Mouse (Mus musculus): ENCODE measurements around the gene Tom1l2. TPM values are rescaled to one million over a fixed set of nuclear protein-coding genes. Genes with fewer than 3 reads are reported as not detected.

Gene Tom1l2
- polyA plus RNA-seq, 1 experiment: 187 TPM

DNA sequence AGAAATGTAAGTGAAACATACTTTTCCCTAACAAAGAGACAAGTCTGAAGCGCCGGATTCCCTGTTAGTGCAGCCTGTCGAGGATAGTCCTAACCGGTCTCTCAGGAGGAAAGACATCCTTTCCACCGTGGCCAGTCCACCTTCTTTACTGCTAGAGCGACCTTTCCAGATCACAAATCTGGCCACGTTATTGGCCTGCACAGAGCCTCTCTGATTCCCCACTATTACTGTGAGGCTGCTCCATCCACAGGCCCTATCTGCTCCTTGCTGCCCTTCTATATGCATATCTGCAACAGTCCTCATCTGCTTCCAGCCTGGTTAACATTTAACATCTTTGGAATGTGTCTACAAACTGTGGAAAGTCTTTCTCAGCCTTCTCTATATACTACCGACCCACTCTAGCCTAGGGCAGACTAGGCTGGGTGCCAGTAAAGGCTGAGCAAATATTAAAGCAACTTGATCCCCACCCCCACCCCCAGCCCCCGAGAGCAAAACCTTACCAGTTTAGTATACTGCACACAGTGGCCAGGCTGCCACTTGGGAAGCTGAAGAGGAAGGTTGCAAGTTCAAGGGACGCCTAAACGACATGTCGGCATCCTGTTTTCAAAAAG, 44.1 kb downstream of the Tom1l2 start:
- DNase-seq (ENCODE audit: extremely low spot score in 1 of 2, low spot score in 1 of 2): no peak

DNA sequence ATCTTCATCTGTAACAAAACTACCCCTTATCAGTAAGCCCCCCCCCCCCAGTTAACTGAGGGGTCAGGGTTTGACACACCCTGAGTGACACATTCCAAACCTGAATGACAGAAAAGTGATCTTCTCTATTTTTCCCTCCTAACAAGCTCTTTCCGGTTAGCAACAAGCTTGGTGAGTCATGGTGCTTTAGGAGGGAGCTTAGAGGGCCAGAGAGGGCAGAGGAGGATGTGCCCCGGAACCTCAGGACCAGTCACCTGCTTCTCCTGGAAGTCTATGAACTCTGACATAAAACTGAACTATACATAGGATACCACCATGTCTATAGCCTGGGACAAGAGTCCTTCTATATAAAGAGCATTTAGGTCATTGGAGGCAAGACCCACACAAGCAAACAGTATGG, 44.6 kb downstream of the Tom1l2 start:
- DNase-seq (ENCODE audit: extremely low spot score in 1 of 2, low spot score in 1 of 2): no peak

DNA sequence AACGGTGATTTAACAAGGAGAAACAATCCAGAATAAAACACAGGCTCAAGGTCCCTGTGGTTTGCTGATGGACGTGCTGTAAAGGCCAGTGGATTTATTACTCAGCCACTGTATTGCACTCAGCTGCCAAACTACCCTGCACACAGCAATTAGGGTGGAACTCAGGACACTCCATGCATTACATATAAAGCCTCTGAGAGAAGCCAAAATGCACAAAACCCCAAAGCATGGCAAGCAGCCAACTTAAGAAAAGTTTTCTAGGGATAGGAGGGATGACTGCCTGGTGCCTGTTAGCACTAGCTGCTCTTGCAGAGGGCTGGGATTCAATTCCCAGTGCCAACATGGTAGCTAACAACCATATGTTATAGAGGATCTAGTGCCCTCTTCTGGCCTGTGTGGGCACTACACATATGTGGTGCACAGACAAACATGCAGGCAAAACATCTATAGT, 45.3 kb downstream of the Tom1l2 start:
- no peak for DNase-seq (ENCODE audit: extremely low spot score in 1 of 2, low spot score in 1 of 2)

DNA sequence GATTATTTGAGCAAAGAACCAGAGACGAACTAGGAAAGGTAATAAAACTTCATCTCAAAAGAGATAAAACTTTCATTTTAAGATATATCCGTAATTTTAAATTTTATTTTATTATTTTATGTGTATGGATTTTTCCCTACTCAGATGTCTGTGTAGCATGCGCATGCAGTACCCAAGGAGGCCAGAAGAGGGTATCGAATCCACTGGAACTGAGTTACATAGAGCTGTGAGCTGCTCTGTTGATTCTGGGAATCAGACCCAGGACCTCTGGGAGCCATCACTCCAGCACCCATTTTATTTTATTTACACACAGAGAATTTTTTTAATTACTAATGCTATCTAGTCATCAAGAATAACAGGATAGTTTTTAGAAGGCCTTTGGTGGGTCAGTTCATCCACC, 45.9 kb downstream of the Tom1l2 start:
- DNase-seq (ENCODE audit: extremely low spot score in 1 of 2, low spot score in 1 of 2): no peak

DNA sequence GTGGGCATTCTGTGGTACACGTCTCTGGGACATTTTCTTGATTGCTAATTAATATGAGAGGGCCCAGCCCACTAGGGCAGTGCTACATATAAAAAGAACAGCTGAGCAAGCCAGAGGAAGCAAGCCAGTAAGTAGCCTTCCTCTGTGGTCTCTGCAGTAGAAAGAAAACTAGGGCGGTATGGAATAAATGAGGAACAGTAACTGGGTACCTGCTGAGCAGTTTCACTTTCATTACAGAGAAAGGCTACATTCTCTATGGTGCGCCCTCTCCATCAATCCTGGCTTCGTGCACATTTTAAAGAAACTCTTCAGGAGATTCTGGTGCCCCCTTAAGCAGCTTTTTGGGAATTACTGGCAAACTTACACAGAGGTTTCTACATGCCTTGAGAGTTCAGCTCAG, 47.1 kb downstream of the Tom1l2 start:
- no peak for DNase-seq (ENCODE audit: extremely low spot score in 1 of 2, low spot score in 1 of 2)

DNA sequence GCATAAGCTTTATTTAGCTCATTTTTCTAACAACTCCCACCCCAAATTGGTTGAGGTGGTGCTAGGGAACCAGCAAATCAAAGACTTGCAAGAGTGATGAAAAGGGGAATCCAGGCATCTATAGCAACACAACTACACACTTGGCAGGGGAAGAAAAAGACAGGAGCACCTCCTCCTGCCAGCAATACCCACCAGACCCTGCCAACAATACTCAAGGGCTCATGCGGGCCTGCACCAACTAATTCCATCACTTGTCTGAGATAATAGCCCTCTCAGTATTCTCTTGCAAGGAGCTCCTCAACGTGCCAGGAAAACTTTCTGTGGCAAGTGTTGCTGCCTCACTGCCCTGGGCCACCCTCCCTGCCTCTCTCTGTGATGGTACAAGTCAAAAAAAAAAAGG, 49.2 kb downstream of the Tom1l2 start:
- DNase-seq (ENCODE audit: extremely low spot score in 1 of 2, low spot score in 1 of 2): no peak

DNA sequence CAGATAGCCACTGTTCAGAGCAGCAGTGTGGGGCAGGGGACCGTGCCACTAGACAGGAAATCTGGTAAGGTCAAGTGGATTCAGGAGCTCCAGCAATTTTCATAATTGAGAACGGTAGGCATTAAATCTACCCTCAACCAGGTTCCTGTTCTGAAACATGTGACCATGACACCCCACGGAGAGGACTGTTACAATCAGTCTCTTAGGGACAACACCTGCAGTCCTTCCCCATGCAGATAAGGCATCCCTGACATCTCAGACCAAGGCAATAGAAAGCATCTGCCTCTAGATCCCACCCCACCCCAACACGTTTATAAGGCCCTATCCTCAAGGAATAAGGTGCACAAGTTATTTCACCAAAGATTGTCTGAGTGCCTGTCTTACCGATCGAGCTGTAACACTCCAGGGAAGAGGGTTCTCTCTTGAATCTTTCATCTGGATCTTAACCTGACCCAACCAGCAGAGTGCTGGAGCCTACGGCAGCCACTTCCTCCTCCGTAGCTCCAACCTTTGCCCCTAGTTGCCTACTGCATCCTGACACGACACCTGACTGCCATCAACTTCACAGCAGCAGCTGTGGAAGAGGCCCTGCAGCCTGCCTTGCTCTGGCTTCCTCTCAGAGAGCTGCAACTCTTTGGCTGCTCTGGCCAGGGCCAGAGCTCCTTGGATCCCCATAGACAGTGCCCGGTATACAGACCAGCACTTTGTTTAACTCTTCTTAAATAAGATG, 50.2 kb downstream of the Tom1l2 start:
- DNase-seq (ENCODE audit: extremely low spot score in 1 of 2, low spot score in 1 of 2): no peak

DNA sequence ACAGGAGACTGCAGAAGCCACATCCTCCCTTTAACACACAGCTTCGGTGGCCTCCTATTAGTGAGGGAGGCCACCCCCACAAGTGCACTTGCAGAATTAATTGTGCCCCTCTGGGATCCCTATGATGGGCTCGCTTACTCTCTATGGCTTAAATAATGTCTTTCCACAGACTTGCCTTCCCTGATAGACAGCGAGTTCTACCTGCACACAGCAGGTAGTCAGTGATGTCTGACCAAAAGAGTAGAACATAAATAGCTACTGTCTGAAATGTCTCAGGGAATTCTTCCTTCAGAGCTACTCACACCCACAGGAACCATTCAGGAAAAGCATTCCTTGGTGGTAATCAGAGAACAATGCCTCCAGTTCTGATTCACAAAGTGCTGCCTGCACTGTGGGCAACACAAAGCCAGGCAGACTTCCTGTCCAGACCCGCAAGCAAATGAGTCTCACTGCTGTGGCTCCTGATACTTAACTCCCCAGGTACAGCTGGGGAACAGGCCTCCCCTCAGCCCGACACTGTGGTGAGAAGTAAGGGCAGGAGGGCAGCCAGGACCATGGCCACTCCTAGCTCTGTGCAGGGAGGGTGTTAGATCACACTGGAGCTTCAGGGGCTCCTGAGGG, 51.0 kb downstream of the Tom1l2 start:
- no peak for DNase-seq (ENCODE audit: extremely low spot score in 1 of 2, low spot score in 1 of 2)

DNA sequence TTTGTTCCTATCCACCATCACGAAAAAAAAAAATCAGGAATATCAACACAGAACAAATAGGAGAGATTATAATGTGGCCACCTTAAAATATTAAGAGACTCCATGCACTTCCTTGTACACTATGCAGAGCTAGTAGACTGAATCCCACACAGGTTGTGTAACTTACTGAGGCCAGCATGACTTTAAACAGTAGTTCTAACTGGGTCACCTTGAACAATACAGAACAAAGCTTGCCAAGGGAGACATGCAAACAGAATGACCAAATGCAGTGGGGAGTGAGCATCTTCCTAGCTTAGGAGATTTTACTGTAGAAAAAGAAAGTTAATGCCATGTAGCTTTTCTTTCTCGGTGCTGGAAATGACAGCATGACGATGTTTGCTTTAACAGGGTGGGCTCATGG, 52.4 kb downstream of the Tom1l2 start:
- DNase-seq (ENCODE audit: extremely low spot score in 1 of 2, low spot score in 1 of 2): no peak

DNA sequence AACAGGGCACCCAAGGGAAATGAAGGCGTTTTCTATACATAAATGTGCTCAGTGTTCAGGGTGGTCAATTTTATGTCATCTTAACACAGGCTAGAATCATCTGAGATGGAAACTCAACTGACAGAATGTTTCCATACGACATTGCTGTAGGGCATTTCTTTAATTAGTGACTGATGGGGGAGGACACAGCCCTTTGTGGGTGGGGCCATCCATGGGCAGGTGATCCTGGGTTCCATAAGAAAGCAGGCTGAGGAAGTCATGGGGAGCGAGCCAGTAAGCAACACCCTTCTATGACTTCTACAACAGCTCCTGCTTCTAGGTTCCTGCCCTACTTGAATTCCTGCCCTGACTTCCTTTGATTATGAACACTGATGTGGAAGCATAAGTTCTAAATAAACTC, 54.9 kb downstream of the Tom1l2 start:
- no peak for DNase-seq (ENCODE audit: extremely low spot score in 1 of 2, low spot score in 1 of 2)

DNA sequence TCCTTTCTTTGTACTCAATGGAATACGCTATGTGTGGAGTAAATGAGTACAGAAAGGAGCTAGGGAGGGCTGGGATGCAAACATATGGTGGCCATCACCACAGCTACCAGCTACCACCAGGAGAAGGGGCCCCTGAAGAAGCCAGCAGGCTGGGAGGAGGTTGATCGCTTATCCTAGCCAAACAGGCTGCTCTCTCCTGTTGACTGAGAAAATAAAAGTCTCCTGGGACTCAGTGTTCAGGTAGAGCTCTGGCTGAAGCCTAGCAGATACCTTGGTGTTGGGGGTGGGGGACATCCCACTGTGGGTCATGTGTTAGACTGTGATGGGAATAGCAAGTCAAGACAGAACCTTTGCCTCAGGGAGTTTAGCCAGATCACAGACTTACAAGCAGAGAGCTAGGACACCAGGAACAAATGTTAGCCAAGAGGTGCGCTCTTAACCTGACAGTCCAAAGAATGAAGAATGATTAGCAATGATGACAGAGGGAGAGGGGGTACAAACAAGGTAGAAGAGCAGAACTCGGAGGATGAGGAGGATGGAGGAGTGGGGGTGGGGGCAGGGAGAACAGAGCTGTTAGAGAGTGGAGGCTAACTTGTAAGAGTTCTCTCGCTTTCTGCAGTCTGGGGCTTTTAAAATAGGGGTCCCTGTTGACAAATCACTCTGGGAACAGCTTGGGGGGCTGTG, 57.9 kb downstream of the Tom1l2 start:
- DNase-seq (ENCODE audit: extremely low spot score in 1 of 2, low spot score in 1 of 2): no peak

DNA sequence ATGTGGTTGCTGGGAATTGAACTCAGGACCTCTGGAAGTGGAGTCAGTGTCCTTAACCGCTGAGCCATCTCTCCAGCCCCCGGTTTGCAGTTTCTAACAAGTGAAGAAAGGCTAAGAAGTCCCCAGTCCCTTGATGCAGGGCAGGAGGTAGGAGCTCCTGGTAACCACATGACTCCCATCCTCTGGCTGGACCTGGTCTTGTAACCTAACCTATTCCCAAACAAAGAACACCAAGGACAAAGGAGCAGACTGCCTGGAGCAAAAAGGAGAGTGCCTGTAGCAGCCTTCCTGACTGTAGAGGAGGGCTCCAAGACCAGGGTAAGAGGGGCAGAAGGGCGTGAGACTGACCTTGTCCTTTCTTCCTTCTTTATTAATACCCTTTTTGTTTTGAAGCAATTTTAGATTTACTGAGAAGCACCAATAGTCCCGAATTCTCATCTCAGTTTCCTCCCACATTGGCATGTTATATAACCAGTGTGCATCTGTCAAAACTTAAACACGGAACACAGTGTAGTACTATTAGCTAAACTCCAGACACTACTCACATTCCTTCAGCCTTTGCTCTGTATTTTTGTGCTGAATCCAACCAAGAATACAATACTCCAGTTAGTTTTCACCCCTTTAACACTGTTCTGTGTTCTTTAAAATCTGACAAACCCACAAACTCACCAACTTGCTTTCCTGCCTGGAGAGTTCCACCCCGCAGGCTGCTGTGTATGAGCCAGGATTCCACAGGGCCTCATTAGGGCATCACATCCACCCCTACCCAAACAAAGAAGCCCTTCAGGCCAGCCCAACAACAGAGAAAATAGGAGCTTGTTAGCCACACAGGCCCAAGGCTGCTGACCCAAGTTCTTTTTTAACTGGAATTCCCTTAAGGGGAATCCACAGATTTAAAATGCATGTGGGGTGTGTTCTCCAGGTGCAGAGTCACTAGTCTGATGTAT, 58.7 kb downstream of the Tom1l2 start:
- peak in 1 of 2 experiments; percentile 67 for DNase-seq (ENCODE audit: extremely low spot score in 1 of 2, low spot score in 1 of 2)

DNA sequence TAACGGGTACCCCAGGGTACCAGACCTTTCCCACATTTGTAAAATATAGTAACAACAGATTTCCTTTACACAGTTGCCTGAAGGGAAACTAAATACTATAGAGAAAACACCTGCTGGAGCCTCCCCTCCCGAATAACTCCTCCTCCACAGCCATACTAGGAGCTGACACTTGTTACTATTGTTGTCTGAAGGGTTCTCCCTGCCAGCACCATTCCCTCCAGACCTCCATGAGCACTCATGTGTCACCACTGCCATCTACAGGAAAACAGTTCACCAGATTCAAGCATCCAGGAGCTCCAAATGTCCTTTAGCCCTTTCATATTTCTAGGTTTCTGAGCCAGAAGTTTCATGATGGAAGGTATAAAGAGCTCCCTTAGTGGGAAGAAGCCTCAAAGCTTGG, 60.0 kb downstream of the Tom1l2 start:
- DNase-seq (ENCODE audit: extremely low spot score in 1 of 2, low spot score in 1 of 2): peak; percentile 65 to 83

DNA sequence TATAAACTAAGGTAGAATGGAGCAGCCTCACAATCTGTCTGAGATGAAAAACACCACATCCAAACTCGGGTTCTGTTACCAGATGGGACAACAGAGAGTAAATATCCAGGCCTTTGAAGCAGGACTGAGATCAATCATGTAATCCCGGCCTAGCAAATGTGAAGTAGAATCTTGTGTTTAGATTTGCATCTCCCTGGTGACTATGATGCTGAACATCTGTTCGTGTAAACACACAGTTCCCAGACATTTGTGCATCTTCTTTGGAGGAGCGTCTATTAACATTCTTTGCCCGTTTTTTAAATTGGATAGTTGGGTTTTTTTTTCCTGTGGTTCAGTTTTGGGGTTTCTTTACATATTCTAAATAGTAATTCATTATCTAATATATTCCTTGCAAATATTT, 63.7 kb downstream of the Tom1l2 start:
- DNase-seq (ENCODE audit: extremely low spot score in 1 of 2, low spot score in 1 of 2): no peak

DNA sequence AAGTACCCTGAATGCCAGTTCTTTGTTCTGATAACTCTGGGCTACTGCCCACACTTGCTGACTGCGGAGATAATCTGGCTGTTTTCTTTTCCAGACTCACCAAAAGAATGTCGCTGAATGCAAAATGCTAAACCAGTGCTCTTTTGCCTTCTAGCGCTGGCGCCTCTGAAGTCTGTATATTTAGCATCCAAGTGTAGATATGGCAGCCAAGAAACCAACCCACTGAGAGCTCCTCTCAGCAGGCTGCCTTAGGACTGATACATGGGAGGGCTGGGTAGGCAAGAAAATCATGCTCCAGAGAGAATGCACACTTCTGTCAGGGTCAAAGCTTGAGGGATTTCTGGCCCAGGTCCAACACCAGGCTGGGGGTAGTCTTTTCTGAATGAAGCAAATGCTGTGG, 66.4 kb downstream of the Tom1l2 start:
- peak; percentile 63 to 71 for DNase-seq (ENCODE audit: extremely low spot score in 1 of 2, low spot score in 1 of 2)

DNA sequence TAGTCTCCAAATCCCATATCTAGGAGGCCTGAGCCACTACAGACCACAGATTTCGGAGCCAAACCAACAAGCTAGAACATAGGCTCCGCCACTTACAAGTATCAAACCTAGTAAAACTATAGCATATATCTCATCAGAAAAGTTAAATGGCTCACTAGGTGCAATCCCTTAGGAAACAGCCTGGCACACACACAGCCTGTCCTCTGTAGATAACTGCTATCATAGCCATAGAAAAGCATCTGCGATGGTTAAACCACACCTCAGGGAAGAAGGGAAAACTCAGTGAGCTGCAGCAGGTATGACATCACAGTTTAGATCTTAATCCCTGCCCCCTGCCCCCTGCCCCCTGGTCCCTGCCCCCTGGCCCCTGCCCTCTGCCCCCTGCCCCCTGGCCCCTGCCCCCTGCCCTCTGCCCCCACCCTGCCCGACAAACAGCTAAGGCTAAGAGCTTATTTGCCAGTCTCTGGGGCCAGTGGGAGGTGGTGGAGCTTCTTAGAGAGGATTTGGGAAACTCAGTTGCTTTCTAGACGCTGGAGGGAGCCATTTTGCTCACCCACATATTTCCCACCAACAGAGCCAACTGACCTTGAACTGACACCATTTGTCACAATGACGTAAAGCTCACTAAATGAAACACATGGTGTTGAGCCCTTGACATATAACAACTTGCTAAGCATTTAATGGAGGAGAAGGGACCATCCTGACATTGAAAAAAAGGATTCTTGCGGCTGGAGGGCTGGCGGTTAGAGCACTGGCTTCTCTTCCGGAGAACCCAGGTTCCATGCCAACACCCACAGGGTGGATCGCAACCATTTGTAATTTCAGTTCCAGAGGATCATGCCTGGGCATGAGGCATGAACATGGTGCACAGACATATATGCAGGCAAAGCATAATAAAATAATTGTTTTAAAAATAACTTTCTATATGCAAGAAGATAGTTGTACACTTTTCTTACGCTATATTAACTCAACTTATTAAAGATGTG, 72.0 kb downstream of the Tom1l2 start:
- DNase-seq (ENCODE audit: extremely low spot score in 1 of 2, low spot score in 1 of 2): no peak

DNA sequence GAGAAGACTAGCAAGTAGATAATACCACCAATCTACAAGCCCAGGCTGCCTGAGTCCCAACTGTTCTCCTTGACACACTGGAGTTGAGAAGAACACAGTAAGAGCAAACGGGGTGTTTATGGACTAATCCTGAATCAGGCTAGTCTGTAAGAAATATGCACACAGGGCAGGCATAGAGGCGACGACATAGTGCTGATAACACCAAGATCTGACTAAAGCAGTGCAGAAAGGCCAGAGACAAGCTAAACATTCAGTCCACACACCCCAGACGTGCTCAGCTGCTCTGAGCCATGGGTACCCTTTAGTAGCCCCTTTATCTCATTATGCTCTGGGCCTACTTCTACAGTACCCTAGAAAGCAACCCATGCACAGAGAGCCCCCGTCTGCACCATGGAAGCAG, 73.2 kb downstream of the Tom1l2 start:
- DNase-seq (ENCODE audit: extremely low spot score in 1 of 2, low spot score in 1 of 2): no peak

DNA sequence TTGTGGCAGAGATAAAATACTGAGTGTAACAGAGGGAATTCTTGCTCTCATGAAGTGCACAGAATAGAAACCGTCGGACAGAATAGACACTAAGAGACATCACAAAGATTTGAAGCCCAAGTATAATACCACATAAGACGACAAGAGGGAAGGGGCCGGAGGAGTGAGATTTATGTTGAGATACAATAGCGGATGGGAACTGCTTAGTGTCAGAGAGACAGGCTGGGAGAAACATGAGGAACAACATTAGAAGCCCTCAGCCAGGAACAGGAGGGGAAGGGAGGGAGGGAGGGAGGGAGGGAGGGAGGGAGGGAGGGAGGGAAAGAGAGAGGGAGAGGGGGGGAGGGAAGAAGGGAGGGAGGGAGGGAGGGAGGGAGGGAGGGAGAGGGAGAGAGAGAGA, 74.9 kb downstream of the Tom1l2 start:
- DNase-seq (ENCODE audit: extremely low spot score in 1 of 2, low spot score in 1 of 2): no peak

DNA sequence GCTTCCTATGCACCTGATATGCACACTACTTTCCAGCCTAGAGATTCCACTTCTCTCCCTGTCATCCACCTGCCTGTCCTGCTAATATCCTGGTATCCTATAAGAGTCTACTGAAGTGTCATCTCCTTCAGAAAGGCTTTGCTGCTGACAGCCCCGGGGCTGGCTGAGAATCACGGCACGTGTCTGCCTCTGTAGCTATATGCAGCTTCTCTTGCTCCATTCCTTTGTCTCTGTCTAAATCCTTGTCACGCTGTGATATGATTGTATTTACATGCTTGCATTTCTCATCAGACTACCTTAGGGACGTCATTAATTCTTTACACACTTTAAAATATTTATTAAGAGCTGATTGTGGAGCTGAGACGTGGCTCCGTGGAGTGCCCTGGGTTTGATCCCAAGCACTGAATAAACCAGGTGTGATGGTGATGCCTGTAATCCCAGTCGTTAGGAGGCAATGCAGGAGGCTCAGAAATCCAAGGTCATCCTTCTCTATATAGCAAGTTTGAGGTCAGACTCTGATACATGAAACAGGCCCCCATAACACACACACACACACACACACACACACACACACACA, 75.5 kb downstream of the Tom1l2 start:
- DNase-seq (ENCODE audit: extremely low spot score in 1 of 2, low spot score in 1 of 2): no peak

All from frontal cortex, adult 2 months (tissue).